Mouse (Mus musculus) megakaryocyte, adult 5-6 weeks (primary cell): ENCODE results near the gene Cela3a. TPM values are rescaled to one million over a fixed set of nuclear protein-coding genes. Genes with fewer than 3 reads are reported as not detected.

Experiments used
- total RNA-seq, 2 experiments: library from RNA; stranded (forward) in 1 of 2; stranded (reverse) in 1 of 2; fragments of 153-499, 151-499 nt in 1 of 2; fragments of 221-1000, 200-1000 nt in 1 of 2; gene quantifications; 2 replicates each; pipeline versions ENCODE4 v1.2.3 to v1.2.4; 2015 to 2017

Cela3a gene
- total RNA-seq, 2 experiments from 2014 or later, result not detected

Other genes with a start within 250 kb of the Cela3a start
- gene Wnt4, start 132.3 kb downstream of the Cela3a start, total RNA-seq (2015), result not detected in 2 replicates
- gene Wnt4, start 132.3 kb downstream of the Cela3a start, total RNA-seq (2017), result not detected in 2 replicates
- 1,134 and 1,141 TPM in 2 replicates for gene Cdc42, start 52.1 kb downstream of the Cela3a start, total RNA-seq (2015)
- gene Cdc42, start 52.1 kb downstream of the Cela3a start, total RNA-seq (2017), result 1,082 and 1,090 TPM in 2 replicates
- gene Cela3b, start 20.7 kb upstream of the Cela3a start, total RNA-seq (2015), result 0.30 TPM in 1 of 2 replicates, not detected in the other
- gene Cela3b, start 20.7 kb upstream of the Cela3a start, total RNA-seq (2017), result 1.7 TPM in 1 of 2 replicates, not detected in the other
- gene 1700013G24Rik, start 43.5 kb upstream of the Cela3a start, total RNA-seq (2015), result not detected in 2 replicates
- not detected in 2 replicates for gene 1700013G24Rik, start 43.5 kb upstream of the Cela3a start, total RNA-seq (2017)
- under 0.01 TPM in 1 of 2 replicates, not detected in the other for gene Hspg2, start 59.0 kb upstream of the Cela3a start, total RNA-seq (2015)
- 0.04 TPM in 2 replicates for gene Hspg2, start 59.0 kb upstream of the Cela3a start, total RNA-seq (2017)
- not detected in 2 replicates for gene Ldlrad2, start 164.8 kb upstream of the Cela3a start, total RNA-seq (2015)
- not detected in 2 replicates for gene Ldlrad2, start 164.8 kb upstream of the Cela3a start, total RNA-seq (2017)
- 68.3 and 70.4 TPM in 2 replicates for gene Usp48, start 184.0 kb upstream of the Cela3a start, total RNA-seq (2015)
- gene Usp48, start 184.0 kb upstream of the Cela3a start, total RNA-seq (2017), result 65.5 and 77.5 TPM in 2 replicates